Mouse (Mus musculus): ENCODE measurements around the gene Rxylt1. TPM values are rescaled to one million over a fixed set of nuclear protein-coding genes. Genes with fewer than 3 reads are reported as not detected.

Rxylt1 gene
- total RNA-seq (2014; fragmentation: Nextera tagmentation) (16.6 and 28.4 TPM in 2 replicates), total RNA-seq (2017) (39.7 and 51.5 TPM in 2 replicates)

DNA sequence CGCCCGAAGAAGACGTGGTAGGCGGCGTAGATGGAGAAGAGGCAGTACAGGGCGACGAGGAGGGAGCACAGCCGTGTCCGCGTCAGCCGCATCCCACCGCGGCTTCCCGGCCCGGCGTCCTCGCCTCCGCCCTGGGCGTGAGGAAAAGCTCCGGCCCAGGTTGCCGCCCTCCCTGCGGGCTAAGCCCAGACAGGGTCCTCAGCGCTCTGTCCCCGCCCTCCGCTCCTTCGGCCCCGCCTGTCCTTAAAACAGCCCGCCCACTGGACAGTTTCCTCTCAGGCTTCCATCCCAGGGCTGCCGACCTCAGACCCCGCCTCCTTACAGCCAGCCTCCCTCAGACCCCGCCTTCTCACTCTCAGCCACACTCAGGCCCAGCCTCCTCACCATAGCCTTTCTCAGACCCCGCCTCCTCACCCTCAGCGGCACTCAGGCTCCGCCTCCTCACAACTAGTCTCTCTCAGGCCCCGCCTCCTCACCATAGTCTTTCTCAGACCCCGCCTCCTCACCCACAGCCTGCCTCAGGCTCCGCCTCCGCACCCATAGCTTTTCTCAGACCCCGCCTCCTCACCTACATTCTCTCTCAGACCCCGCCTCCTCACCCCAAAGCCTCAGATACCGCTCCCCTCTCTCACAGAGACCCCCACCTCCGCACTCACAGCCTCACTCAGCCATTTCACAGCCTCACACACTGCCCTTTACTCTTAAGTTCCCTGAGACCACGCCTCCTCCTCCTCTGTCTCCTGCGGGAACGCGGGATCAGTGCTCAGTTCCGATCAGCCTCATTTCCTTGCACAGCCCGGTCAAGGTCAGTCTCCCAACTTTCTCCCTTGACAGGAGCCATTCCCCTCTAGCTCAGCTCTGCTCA lies at the start of gene Rxylt1:
Rxylt1 (minus strand) TSS at position 392 of the 865 bp plus-strand sequence.
- peak; percentile 97 for ATAC-seq (replicated peaks; ENCODE audit: low FRiP score, low TSS enrichment, poor library complexity, severe bottlenecking)

DNA sequence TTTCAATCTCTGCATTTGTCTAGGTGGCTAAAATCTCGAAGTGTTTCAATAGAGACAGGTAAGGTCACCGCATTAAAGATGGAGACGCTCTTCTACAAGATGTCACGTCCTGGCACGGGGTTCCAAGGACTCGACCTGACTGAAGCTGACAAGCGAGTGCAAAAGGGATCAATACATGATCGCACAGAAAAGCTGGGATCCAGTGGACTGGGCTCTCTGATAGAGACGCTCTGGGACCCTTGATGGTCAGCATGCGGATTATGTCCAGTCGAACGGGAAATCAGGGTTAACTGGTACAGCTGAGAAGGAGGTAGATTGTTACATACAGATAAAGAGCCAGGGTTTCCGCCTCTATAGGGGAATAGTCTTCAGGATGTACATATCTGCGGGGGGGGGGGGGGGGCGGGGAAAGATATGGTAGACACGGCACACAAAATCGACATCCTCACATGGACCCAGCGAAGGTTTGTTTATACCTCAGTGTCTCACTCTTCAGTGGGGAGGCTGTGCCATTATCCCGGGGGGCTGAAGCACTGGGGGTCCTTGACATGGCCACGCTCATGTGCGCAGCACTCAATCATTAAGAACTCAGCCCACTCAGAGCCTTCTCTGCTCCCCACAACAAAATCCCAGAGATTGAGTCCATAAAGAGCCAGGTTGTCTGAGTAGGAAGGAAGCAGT lies 24.3 kb upstream of the Rxylt1 start:
- ATAC-seq (replicated peaks; ENCODE audit: low FRiP score, low TSS enrichment, poor library complexity, severe bottlenecking) = no peak

DNA sequence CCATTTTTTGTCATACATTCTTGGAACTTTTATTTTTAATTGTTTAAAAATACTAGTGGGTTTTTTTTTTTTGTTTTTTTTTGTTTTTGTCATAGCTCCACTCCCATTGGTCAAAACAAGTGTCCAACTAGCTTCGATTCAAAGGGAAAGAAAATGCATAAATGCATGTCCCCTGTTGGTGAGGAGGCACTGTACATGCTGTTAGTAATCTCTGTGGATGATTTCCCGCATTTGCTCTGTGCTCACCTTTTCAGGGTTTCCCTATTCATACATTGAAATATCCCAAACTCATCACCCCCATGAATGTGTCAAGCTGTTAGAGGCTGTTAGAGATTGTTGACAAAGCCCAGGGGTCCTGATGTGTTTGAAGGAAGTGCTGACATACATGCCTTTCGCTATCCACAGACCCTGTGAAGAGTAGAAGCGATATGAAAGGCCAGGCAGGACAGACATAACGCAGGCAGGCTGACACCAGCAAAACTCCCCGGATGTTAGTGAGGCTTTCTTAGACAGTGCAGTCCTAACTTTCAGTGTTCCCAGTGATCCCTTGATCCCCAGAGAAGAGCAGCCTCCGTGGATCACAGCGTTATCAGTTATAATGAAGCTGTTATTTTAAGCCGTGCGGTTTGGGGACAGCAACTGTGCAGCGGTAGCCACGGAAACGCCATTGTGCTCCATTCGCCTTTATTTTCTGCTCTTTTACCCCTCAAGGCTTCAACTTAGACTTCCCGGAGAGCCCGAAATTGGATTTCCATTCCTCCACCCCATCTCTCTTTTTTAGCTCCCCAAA lies 23.5 kb upstream of the Rxylt1 start:
- no peak for ATAC-seq (replicated peaks; ENCODE audit: low FRiP score, low TSS enrichment, poor library complexity, severe bottlenecking)

DNA sequence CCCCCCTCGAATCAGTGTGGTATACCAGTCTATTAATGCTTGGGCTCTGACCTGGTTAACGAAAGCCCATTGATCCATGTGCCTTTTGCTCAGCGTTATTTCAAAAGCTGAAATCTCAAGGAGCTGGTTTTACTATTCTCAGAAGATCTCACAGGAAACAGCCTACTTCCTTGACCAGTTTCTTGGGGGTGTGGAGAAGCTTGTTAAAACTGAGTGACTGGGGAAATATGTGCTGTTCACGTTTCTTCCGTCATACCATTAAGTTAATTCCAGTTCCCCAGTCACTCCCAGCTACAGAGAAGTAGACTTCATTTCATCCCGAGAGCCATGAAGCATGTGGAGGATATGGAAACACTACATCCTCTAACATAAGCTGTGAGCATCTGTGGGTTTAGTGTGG lies 22.3 kb upstream of the Rxylt1 start:
- ATAC-seq (replicated peaks; ENCODE audit: low FRiP score, low TSS enrichment, poor library complexity, severe bottlenecking) = no peak

DNA sequence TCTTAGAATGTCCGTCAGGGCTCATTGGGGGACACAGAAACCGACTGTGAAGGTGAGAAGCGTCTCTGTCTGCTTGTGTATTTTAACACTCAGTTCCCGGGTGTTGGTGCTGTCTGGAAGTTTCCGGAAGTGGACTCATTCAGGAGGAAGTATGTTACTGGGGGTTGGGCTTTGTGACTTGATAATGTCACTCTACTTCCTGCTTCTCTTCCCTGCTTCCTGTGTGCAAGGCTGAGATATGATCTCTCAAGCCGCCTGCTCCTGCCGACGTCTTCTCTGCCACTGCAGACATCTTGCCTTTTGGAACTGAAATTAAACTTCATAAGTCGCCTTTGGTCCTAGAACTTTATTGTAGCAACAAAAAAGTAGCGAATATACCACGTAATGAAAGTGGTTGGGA lies 19.5 kb upstream of the Rxylt1 start:
- ATAC-seq (replicated peaks; ENCODE audit: low FRiP score, low TSS enrichment, poor library complexity, severe bottlenecking) = peak; percentile 90

DNA sequence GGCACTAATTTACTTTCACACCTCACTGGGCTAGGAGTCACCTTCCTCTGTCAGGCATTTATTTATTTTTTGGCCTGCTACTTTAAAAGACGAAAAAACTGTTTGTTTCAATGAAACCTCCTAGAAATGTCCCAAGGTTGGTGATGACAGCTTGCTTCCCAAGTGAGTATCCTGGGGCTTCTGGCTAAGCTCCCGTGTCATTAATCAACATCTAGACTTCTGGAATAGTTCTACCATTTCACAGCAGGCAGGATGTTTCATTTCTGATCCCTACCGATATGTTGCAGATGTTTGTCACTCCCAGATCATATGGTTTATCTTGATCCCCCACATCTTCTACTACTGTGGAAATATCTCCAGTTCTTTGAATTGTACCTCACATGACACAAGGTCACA lies 9.5 kb upstream of the Rxylt1 start:
- no peak for ATAC-seq (replicated peaks; ENCODE audit: low FRiP score, low TSS enrichment, poor library complexity, severe bottlenecking)

DNA sequence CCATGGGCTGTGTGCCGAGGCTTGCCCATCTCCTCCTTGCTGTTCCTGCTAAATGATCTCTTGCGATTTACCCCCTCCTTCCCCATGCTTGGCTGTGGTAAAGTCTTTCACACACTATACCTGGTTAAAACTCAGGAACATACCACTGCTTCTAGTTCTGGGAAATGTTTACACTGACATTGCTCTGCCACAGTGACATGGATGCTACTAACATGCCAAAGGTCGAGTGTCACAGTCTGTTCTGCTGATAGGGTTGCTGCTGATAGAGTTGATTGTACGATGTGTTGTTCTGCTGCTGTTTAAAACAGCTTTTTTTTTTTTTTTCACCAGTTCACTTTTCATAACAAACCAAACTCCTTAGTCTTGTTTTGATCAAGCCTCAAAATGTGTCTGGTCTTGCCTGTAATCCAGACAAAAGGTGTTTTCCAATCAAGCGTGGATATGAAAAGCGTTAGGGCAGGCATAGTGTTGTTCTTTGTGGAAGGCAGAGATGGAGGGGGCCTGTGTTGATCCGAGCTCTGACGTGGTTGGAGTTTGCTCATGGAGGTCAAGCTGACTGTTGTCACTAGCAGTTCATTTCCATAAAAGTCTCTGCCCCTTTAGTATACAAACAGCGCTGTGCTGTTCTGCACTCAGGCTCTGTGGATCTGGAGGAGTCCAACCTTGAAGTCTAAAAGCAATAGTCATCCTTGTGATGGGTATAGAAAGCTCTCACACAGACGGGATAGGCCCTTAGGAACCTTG lies 8.9 kb upstream of the Rxylt1 start:
- ATAC-seq (replicated peaks; ENCODE audit: low FRiP score, low TSS enrichment, poor library complexity, severe bottlenecking) = 0 out of 2 replicates have a peak, but pooled peaks have one; percentile 14

DNA sequence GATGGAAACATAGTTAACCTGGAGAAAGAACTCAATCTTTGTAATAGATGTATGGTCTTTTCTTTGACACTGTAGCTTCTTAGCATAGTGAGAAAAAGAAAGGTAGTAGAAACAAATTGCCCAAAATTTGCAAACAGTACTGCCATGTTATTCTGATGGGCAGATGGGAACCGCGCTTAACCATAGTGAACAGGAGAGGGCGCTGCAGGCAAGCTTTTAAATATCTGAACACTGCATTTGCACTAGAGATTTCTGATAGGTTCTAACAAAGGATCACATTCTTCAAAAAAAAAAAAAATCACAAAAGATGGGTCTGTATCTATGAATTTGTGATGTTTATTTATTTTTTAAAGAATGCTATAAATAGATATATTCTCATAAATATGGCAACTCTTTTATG lies 8.2 kb upstream of the Rxylt1 start:
- peak; percentile 94 for ATAC-seq (replicated peaks; ENCODE audit: low FRiP score, low TSS enrichment, poor library complexity, severe bottlenecking)

DNA sequence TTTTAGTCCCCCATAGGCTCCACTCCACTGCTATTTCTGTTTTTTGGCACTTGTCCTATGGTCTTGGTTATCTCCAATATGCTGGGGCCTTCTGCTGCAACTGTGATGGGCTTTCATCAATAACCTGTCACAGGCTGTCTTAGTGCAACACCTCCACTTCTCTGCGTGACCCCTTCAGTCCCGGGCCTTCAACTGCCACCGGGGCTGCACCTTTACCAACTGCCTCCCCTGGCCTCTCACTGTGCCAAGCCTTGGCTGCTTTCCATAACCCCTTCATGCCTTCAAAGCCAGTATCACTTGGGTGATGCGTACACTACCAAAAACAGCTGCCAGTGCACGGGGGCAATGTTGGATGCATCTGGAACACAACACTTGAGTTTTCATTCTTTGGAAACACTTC lies 5.5 kb upstream of the Rxylt1 start:
- ATAC-seq (replicated peaks; ENCODE audit: low FRiP score, low TSS enrichment, poor library complexity, severe bottlenecking) = no peak

DNA sequence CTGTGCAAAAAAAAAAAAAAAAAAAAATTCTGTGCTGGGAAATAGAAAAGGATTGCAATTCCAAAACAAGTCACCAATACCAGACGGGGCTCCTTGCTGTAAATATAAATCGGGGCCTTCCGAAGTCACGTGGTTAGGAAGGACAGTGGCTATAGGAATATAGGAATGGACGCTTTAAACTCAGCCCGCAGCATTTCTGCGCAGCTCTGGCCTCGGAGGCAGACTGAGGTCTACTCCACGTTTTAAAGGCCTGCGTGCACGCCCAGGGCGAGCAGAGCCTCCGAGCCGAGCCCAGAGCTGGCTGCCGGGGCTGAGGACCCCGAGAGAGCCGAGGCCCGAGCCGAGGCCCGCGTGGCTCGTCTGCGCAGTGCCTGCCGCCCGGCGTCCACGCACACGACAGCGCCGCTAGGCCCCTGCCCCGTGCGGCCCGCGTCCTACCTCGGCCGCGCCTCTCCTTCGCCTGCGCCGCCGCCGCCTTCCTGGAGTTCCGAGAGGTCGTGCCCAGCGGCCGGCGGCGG lies 650 bp downstream of the Rxylt1 start:
- ATAC-seq (replicated peaks; ENCODE audit: low FRiP score, low TSS enrichment, poor library complexity, severe bottlenecking) = peak; percentile 33; the same call in 1 of the 2 replicates

DNA sequence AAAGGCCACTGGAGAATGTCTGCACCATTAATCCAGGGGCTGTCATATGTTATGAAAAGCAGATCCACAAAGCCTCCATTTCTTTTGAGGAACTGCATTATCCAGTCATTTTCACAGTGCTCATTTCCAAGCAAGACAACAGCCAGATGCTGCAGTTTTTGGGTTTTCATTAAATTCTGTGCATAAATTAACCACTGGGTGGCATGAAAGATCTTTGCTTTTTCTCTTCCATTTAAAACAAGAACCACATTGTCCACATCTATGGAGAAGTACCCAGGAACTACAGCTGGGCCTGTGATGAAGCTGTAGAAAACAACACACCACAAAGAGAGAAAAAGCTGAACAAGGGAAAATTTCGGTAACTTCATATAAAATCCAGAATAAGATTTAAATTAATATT lies 6.7 kb downstream of the Rxylt1 start:
- no peak for ATAC-seq (replicated peaks; ENCODE audit: low FRiP score, low TSS enrichment, poor library complexity, severe bottlenecking)

DNA sequence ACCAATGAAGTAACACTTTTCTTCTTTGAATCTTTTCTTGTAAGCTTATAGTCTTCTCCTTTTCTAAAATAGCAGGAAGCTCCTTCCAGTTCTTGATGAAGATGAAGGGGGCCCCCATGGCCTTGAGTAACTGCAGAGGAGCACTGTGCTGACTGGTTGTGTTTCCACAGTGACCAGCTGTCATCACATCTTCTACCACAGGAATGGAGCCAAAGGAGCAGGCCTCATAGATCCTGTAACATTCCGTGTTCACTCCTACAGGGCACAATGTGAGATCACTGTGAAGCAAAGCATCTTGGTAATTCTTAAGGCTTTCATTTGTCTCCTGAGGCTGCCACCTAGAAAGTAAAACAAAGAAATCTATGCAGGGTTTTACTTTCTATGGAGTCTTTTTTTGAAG lies 15.8 kb downstream of the Rxylt1 start:
- no peak for ATAC-seq (replicated peaks; ENCODE audit: low FRiP score, low TSS enrichment, poor library complexity, severe bottlenecking)

DNA sequence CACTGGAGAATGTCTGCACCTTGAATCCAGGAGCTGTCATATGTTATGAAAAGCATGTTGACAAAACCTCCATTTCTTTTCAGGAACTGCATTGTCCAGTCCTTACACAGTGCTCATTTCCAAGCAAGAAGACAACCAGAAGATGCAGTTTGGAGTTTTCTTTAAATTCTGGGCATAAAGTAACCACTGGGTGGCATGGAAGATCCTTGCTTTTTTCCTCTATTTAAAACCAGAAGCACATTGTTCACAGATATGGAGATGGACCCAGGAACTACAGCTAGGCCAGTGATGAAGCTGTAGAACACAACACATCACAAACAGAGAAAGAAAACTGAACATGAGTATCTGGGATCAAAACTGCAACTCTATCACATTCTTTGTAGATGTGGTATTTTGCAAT lies 28.0 kb downstream of the Rxylt1 start:
- no peak for ATAC-seq (replicated peaks; ENCODE audit: low FRiP score, low TSS enrichment, poor library complexity, severe bottlenecking)

DNA sequence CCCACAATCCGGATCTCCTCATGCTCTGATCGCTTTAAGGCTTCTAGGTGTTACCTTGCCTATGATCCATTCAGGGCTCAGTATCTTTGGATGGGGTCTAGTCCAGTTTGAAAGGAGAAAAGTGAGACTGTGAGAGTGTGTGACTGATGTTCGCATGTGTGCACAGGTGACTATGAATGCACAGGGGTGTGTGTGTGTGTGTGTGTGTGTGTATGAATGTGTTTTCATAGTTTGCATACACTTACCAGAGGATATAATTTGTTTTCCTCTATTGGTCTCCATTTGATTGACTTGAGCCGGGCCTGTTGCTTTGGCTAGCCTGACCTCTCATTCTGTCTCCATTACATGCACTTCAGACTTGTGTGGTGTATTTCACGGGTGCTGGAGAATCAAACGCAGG lies 41.3 kb downstream of the Rxylt1 start:
- ATAC-seq (replicated peaks; ENCODE audit: low FRiP score, low TSS enrichment, poor library complexity, severe bottlenecking) = no peak

DNA sequence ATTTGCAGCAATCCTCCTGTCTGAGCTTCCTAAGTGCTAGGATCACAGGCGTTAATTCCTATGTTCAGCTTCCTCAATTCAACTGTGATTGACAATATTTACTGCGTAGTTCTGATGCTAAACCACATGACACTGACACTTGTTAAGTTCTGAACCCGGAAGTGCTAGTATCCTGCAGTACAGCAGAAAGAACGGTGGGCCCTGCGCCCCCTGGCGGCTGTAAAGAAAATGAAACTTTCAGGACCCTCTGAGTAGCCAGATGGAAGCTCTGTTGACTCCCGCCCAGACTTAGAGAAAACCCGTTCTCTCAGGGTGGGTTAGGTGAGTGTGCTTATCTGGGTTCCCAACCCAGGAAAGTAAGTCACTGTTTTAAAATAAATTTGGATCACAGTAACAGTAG lies 42.6 kb downstream of the Rxylt1 start:
- peak; percentile 88 for ATAC-seq (replicated peaks; ENCODE audit: low FRiP score, low TSS enrichment, poor library complexity, severe bottlenecking)

DNA sequence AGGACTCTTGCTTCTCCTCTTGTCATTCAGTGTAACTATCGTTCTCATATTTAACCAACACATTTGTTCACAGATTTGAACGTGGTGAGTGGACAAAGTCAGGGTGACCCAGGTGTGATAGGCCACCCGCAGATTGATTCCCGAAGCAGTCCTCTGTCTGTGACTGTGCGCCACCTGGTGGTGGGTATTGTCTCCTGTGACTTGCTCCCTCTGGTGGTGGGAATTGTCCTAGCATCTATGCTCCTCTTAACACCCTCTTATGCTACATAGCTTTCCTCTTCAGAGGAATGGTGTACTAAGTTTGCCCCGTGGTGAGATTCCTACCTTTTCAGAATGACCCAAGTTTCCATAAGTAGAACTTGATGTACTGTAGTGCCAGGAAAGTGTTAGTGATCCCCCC lies 45.3 kb downstream of the Rxylt1 start:
- ATAC-seq (replicated peaks; ENCODE audit: low FRiP score, low TSS enrichment, poor library complexity, severe bottlenecking) = peak; percentile 74

DNA sequence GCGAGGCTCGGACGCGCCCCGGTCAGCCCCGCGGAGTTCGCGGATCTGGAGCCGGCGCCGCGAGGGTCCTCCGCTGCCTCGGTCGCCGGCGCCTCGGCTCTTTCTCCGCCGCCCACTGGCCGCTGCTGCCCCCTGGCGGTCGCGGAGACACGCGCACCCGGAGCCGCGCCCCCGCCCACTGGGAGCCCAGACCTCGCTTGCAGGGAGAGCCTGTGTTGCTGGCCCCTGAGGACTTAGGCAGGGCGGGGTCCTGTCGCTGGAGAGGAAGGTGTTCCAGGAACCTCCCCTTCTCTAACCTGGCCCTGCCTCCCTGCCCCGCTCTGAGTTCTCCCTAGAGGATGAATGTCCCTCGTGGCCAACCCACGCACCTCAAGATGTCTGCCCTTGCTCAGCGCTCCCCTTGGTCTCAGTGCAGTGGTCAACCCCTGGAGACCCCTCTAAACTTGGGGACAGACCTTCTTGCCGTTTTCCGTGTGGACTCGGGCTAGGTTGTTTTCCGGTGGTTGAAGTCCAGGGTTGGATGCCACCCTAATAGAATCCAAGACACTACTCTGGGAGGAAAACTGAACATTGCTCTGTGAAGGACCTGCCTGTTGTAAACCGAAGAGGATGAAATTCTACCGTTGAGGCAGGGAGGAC lies 49.3 kb downstream of the Rxylt1 start:
- peak; percentile 62 for ATAC-seq (replicated peaks; ENCODE audit: low FRiP score, low TSS enrichment, poor library complexity, severe bottlenecking)

DNA sequence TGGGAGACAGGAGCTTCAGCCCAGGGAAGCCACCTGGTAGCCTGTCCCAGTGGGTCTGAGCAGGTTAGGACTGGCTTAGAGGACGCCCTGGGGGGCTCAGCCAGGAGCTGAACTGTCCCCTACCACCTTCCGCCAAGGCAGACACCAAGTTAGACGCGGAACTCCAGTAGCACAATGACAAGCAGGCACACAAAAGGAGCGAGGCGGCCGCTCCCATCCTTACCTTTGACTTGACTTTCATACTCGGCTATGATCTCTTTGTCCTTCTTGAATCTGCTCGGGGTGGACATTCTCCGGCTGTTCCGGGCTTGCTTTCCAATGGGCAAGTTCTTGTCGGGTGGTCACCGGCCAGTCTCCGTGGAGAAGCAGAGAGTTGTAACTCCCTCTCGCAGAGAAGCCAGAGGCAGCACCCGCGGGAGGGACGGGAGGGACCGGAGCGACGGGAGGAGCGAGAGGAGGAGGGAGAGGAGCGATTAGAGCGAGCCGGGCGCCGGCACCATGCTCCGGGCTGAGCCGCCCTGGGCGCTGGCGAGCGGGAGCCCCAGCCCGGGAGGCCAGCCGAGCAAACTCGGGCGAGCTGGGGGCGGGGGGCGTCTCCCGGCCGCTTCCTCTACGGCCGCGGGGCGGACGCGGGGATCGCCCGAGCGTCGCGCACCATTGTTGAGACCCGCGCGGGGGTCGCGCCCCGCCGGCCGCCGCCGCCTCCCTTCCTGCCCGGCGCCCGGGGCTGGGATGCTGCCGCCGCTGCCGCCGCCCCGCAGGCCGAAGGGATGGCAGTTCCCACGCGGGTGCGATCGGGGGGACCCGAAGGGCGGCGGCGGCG lies 50.1 kb downstream of the Rxylt1 start, which contains the start of gene Srgap1:
Srgap1 (minus strand) TSS at position 412 of the 823 bp plus-strand sequence.
- ATAC-seq (replicated peaks; ENCODE audit: low FRiP score, low TSS enrichment, poor library complexity, severe bottlenecking) = peak; percentile 60
